Mouse (Mus musculus): ENCODE measurements at regions not wholly inside any gene's neighbourhood (a gene's known extent, or its start where the extent isn't known, plus 50 kb on each side); places are given as distances from the start of the nearest gene placed in this dataset. TPM values are rescaled to one million over a fixed set of nuclear protein-coding genes. Genes with fewer than 3 reads are reported as not detected.

MicroRNAs in the stretch of these regions (microRNA counts, 519-probe panel; counts per million panel counts)
- 51.3 counts per million for microRNA mmu-miR-2136

Small RNA genes lying in the stretch of these regions (microRNA-seq; reads per million reads assigned to microRNA genes)
- gene Mir2136 = not detected

Data from hindbrain, embryonic 13.5 days (tissue).